Mouse (Mus musculus) hindbrain, embryonic 16.5 days (tissue): Measurements from ENCODE around the gene Greb1. TPM values are rescaled to one million over a fixed set of nuclear protein-coding genes. Genes with fewer than 3 reads are reported as not detected.

Source experiments
- ATAC-seq: fragments of 200-750 bp; cut with Nextera tagmentation; 2 replicates; pipeline ENCODE4 v1.8.0; 2017; ENCODE audit warnings: moderate TSS enrichment, moderate library complexity
- H3K27ac ChIP-seq: fragments of 300-500 bp; sonication (generic); 2 replicates; pipeline ENCODE4 v1.5.1; 2014; ENCODE audit warnings: low read depth, mild to moderate bottlenecking, control low read depth, low read length, moderate library complexity
- H3K27me3 ChIP-seq: fragments of 300-500 bp; sonication (generic); replicated peaks from 2 replicates; pipeline ENCODE4 v1.6.1; 2014; ENCODE audit warnings: low read length; ENCODE audit not compliant: control insufficient read depth, insufficient read depth
- H3K36me3 ChIP-seq: fragments of 300-500 bp; sonication (generic); 2 replicates; pipeline ENCODE4 v1.6.1; 2014; ENCODE audit warnings: mild to moderate bottlenecking, low read length, moderate library complexity, mixed read lengths; ENCODE audit not compliant: control insufficient read depth, insufficient read depth
- H3K4me1 ChIP-seq: fragments of 300-500 bp; sonication (generic); 2 replicates; pipeline ENCODE4 v1.6.1; 2014; ENCODE audit warnings: low read depth, low read length; ENCODE audit not compliant: control insufficient read depth, insufficient read depth
- H3K4me2 ChIP-seq: fragments of 300-500 bp; sonication (generic); 2 replicates; pipeline ENCODE4 v1.6.1; 2014; ENCODE audit warnings: mild to moderate bottlenecking, low read length, control low read depth, moderate library complexity
- H3K4me3 ChIP-seq: fragments of 300-500 bp; sonication (generic); 2 replicates; pipeline ENCODE4 v1.5.1; 2014; ENCODE audit warnings: mild to moderate bottlenecking, low read length, control low read depth, moderate library complexity
- H3K9ac ChIP-seq: fragments of 300-500 bp; sonication (generic); 2 replicates; pipeline ENCODE4 v1.6.1; 2014; ENCODE audit warnings: low read depth, mild to moderate bottlenecking, control low read depth, low read length, moderate library complexity
- H3K9me3 ChIP-seq: fragments of 300-500 bp; sonication (generic); 2 replicates; pipeline ENCODE4 v1.6.1; 2014; ENCODE audit warnings: mild to moderate bottlenecking, low read length, moderate library complexity; ENCODE audit not compliant: control insufficient read depth
- WGBS: fragments of 180-500 bp; shearing (Covaris S2); extraction: QIAGEN DNeasy Blood & Tissue Kit; methylation state at CpG from one replicate; pipeline ENCODE4 v1.1.7; 2014; 5-methylcytosine and 5-hydroxymethylcytosine counted together
- polyA plus RNA-seq: library from polyadenylated mRNA; unstranded; fragments of >200 nt; fragmentation: Nextera tagmentation; extraction: Ambion mirVana; gene quantifications from 2 replicates; pipeline ENCODE4 v1.2.1, GENCODE M21; 2015

Gene Greb1
- polyA plus RNA-seq, 1 experiment from 2014 or later = 0.51 TPM

GRCm38 (mm10) chr12:16656906-16657875 lies 143.5 kb downstream of the Greb1 start:
- H3K27ac ChIP-seq = no peak overlapping the region

GRCm38 (mm10) chr12:16655604-16656003 lies 145.1 kb downstream of the Greb1 start:
- H3K4me2 ChIP-seq = no peak overlapping the region
- H3K4me3 ChIP-seq = no peak overlapping the region
- no peak overlapping the region for H3K27ac ChIP-seq
- no peak overlapping the region for H3K9ac ChIP-seq
- H3K4me1 ChIP-seq = peaks cover 8% of the 10 kb centered on the region
- H3K36me3 ChIP-seq = no peaks in the 10 kb centered on the region
- H3K9me3 ChIP-seq = no peaks in the 10 kb centered on the region
- peaks cover 18% of the 10 kb centered on the region for H3K27me3 ChIP-seq
- 77% methylated on average over 4 of the region's 4 CpGs for WGBS
- no peak for ATAC-seq

More at GRCm38 (mm10) chr12:16656906-16657875, 143.5 kb downstream of the Greb1 start:
- H3K36me3 ChIP-seq = no peaks in the 10 kb centered on the region
- ATAC-seq = no peak
- peaks cover 8% of the 10 kb centered on the region for H3K4me1 ChIP-seq
- H3K9ac ChIP-seq = no peak overlapping the region
- no peak overlapping the region for H3K4me3 ChIP-seq
- WGBS = 80% methylated on average over 5 of the region's 5 CpGs
- H3K4me2 ChIP-seq = no peak overlapping the region
- H3K9me3 ChIP-seq = no peaks in the 10 kb centered on the region
- peaks cover 18% of the 10 kb centered on the region for H3K27me3 ChIP-seq

GRCm38 (mm10) chr12:16653332-16654093 lies 147.2 kb downstream of the Greb1 start, which contains the start of gene Ntsr2:
Gene Ntsr2 (plus strand): TSS chr12:16653382.
- ATAC-seq = peak; percentile 92
- H3K4me2 ChIP-seq = peak within 1 kb of the TSS; percentile 89
- no peaks in the 10 kb centered on the region for H3K36me3 ChIP-seq
- peaks cover 8% of the 10 kb centered on the region for H3K4me1 ChIP-seq
- WGBS = 3% methylated on average over 58 of the region's 58 CpGs
- no peaks in the 10 kb centered on the region for H3K9me3 ChIP-seq
- peaks cover 18% of the 10 kb centered on the region for H3K27me3 ChIP-seq
- H3K27ac ChIP-seq = no peak within 1 kb of the TSS
- peak within 1 kb of the TSS; percentile 60 for H3K9ac ChIP-seq
- H3K4me3 ChIP-seq = peak within 1 kb of the TSS; percentile 46

GRCm38 (mm10) chr12:16649819-16650218 lies 150.9 kb downstream of the Greb1 start:
- H3K9me3 ChIP-seq = no peaks in the 10 kb centered on the region
- no peak overlapping the region for H3K27ac ChIP-seq
- H3K36me3 ChIP-seq = no peaks in the 10 kb centered on the region
- ATAC-seq = no peak
- 79% methylated on average over 6 of the region's 6 CpGs for WGBS
- H3K4me3 ChIP-seq = no peak overlapping the region
- no peak overlapping the region for H3K9ac ChIP-seq
- no peak overlapping the region for H3K4me2 ChIP-seq
- H3K27me3 ChIP-seq = peaks cover 11% of the 10 kb centered on the region
- H3K4me1 ChIP-seq = peaks cover 8% of the 10 kb centered on the region

- H3K4me1 ChIP-seq = peaks cover 9% of the 10 kb centered on the region
- peaks cover 2% of the 10 kb centered on the region for H3K27me3 ChIP-seq
- no peak for ATAC-seq
- no peaks in the 10 kb centered on the region for H3K9me3 ChIP-seq
- 90% methylated on average over 6 of the region's 6 CpGs for WGBS
- H3K4me3 ChIP-seq = no peak overlapping the region
- no peak overlapping the region for H3K9ac ChIP-seq
- H3K36me3 ChIP-seq = no peaks in the 10 kb centered on the region
- no peak overlapping the region for H3K4me2 ChIP-seq
- no peak overlapping the region for H3K27ac ChIP-seq
These were observed 152.4 kb downstream of the Greb1 start for GRCm38 (mm10) chr12:16648273-16648672.

GRCm38 (mm10) chr12:16646780-16647409 lies 153.8 kb downstream of the Greb1 start:
- H3K4me3 ChIP-seq = no peak overlapping the region
- H3K4me1 ChIP-seq = peaks cover 7% of the 10 kb centered on the region
- no peak overlapping the region for H3K27ac ChIP-seq
- ATAC-seq = no peak
- H3K36me3 ChIP-seq = no peaks in the 10 kb centered on the region
- no peaks in the 10 kb centered on the region for H3K9me3 ChIP-seq
- H3K9ac ChIP-seq = no peak overlapping the region
- H3K27me3 ChIP-seq = no peaks in the 10 kb centered on the region; the same call in 1 of the 2 replicates
- H3K4me2 ChIP-seq = no peak overlapping the region
- WGBS = 44% methylated on average over 9 of the region's 9 CpGs

- H3K4me1 ChIP-seq = peaks cover 7% of the 10 kb centered on the region
- WGBS = 50% methylated on average over 8 of the region's 8 CpGs
- no peak overlapping the region for H3K4me2 ChIP-seq
- no peak for ATAC-seq
- H3K9me3 ChIP-seq = no peaks in the 10 kb centered on the region
- H3K9ac ChIP-seq = no peak overlapping the region; the same call in 1 of the 2 replicates
- no peak overlapping the region for H3K4me3 ChIP-seq
- no peak overlapping the region for H3K27ac ChIP-seq
- H3K36me3 ChIP-seq = no peaks in the 10 kb centered on the region
- H3K27me3 ChIP-seq = no peaks in the 10 kb centered on the region
These were observed 156.0 kb downstream of the Greb1 start for GRCm38 (mm10) chr12:16644698-16645097.

- H3K9me3 ChIP-seq = no peaks in the 10 kb centered on the region
- H3K4me1 ChIP-seq = peaks cover 7% of the 10 kb centered on the region
- H3K27me3 ChIP-seq = no peaks in the 10 kb centered on the region
- peak overlapping the region; percentile 28; the same call in 1 of the 2 replicates for H3K9ac ChIP-seq
- peak; percentile 88 for ATAC-seq
- H3K4me2 ChIP-seq = no peak overlapping the region
- peak overlapping the region; percentile 49; the same call in 1 of the 2 replicates for H3K27ac ChIP-seq
- 27% methylated on average over 12 of the region's 12 CpGs for WGBS
- no peaks in the 10 kb centered on the region for H3K36me3 ChIP-seq
- no peak overlapping the region for H3K4me3 ChIP-seq
These were observed 157.0 kb downstream of the Greb1 start for GRCm38 (mm10) chr12:16643508-16644345.
